Mouse (Mus musculus): ENCODE data around the gene Gng3. TPM values are rescaled to one million over a fixed set of nuclear protein-coding genes. Genes with fewer than 3 reads are reported as not detected.
"Not testable (repeated sequence)": the region's sequence is repeated elsewhere in the genome, so short reads cannot be mapped to it uniquely, and the experiment has no call there.

Gene Gng3
- polyA plus RNA-seq, 1 experiment from 2014 or later, result 7.7 TPM

GRCm38 (mm10) chr19:8880311-8881033 lies 41.5 kb upstream of the Gng3 start, which contains the start of gene Uqcc3:
Gene Uqcc3, minus strand, starts transcription at chr19:8880923.
- TF ChIP-seq CTCF (IDR thresholded peaks at IDR 0.05; ENCODE audit: low read depth), result no peak
- no peak for TF ChIP-seq EP300 (optimal IDR thresholded peaks at IDR 0.05)
- under 1% methylated on average over 42 of the region's 42 CpGs for WGBS
- no peaks in the 10 kb centered on the region for H3K9me3 ChIP-seq (ENCODE audit: control insufficient read depth, low read length)

GRCm38 (mm10) chr19:8875031-8875430 lies 36.0 kb upstream of the Gng3 start:
- DNase-seq (ENCODE audit: low spot score) (peak; percentile 40), ATAC-seq (ENCODE audit: low FRiP score, low TSS enrichment) (no peak)
- no peaks in the 10 kb centered on the region for H3K9me3 ChIP-seq (ENCODE audit: control insufficient read depth, low read length)
- peaks cover 27% of the 10 kb centered on the region for H3K36me3 ChIP-seq (ENCODE audit: control insufficient read depth, insufficient read depth, low read length)
- TF ChIP-seq EP300 (optimal IDR thresholded peaks at IDR 0.05) (no peak), CTCF (IDR thresholded peaks at IDR 0.05; ENCODE audit: low read depth) (no peak)
- 73% methylated on average over 7 of the region's 7 CpGs for WGBS
- H3K4me1 ChIP-seq (replicated peaks; ENCODE audit: control insufficient read depth, insufficient read depth), result 0 out of 2 replicates have a peak, but pooled peaks cover 6% of the 10 kb centered on the region
- no peak overlapping the region for H3K4me2 ChIP-seq (replicated peaks; ENCODE audit: low read depth)
- H3K27ac ChIP-seq (replicated peaks), result peak overlapping the region; percentile 78
- H3K9ac ChIP-seq (ENCODE audit: low read length), result no peak overlapping the region
- H3K27me3 ChIP-seq (ENCODE audit: control insufficient read depth, insufficient read depth, low read length), result no peaks in the 10 kb centered on the region
- H3K4me3 ChIP-seq (ENCODE audit: low read depth, low read length), result no peak overlapping the region

More at GRCm38 (mm10) chr19:8880311-8881033, 41.5 kb upstream of the Gng3 start, which contains the start of gene Uqcc3:
- H3K27me3 ChIP-seq (ENCODE audit: control insufficient read depth, insufficient read depth, low read length), result no peaks in the 10 kb centered on the region
- DNase-seq (ENCODE audit: low spot score) (peak; percentile 90), ATAC-seq (ENCODE audit: low FRiP score, low TSS enrichment) (peak; percentile 94)
- H3K27ac ChIP-seq (replicated peaks), result peak within 1 kb of the TSS; percentile 92
- H3K4me1 ChIP-seq (replicated peaks; ENCODE audit: control insufficient read depth, insufficient read depth), result no peaks in the 10 kb centered on the region
- H3K4me3 ChIP-seq (ENCODE audit: low read depth, low read length), result peak within 1 kb of the TSS; percentile 82
- H3K4me2 ChIP-seq (replicated peaks; ENCODE audit: low read depth), result peak within 1 kb of the TSS; percentile 79
- peaks cover 8% of the 10 kb centered on the region; the same call in 1 of the 2 replicates for H3K36me3 ChIP-seq (ENCODE audit: control insufficient read depth, insufficient read depth, low read length)
- H3K9ac ChIP-seq (ENCODE audit: low read length), result peak within 1 kb of the TSS; percentile 83

GRCm38 (mm10) chr19:8872266-8872840 lies 33.4 kb upstream of the Gng3 start:
- 47% methylated on average over 10 of the region's 10 CpGs for WGBS
- H3K36me3 ChIP-seq (ENCODE audit: control insufficient read depth, insufficient read depth, low read length), result peaks cover 23% of the 10 kb centered on the region
- DNase-seq (ENCODE audit: low spot score), result peak; percentile 33
- H3K4me1 ChIP-seq (replicated peaks; ENCODE audit: control insufficient read depth, insufficient read depth), result 0 out of 2 replicates have a peak, but pooled peaks cover 6% of the 10 kb centered on the region
- peak overlapping the region; percentile 93 for H3K4me2 ChIP-seq (replicated peaks; ENCODE audit: low read depth)
- peak overlapping the region; percentile 96 for H3K27ac ChIP-seq (replicated peaks)
- H3K27me3 ChIP-seq (ENCODE audit: control insufficient read depth, insufficient read depth, low read length), result no peaks in the 10 kb centered on the region
- no peak for TF ChIP-seq EP300 (optimal IDR thresholded peaks at IDR 0.05)
- TF ChIP-seq CTCF (IDR thresholded peaks at IDR 0.05; ENCODE audit: low read depth), result no peak
- ATAC-seq (ENCODE audit: low FRiP score, low TSS enrichment), result peak; percentile 25
- H3K9ac ChIP-seq (ENCODE audit: low read length), result peak overlapping the region; percentile 96
- H3K9me3 ChIP-seq (ENCODE audit: control insufficient read depth, low read length), result no peaks in the 10 kb centered on the region
- peak overlapping the region; percentile 98 for H3K4me3 ChIP-seq (ENCODE audit: low read depth, low read length)

- Histone ChIP-seq H3K4me2 (replicated peaks; ENCODE audit: low read depth) (peak within 1 kb of the TSS; percentile 93), H3K9ac (ENCODE audit: low read length) (peak within 1 kb of the TSS; percentile 96), H3K9me3 (ENCODE audit: control insufficient read depth, low read length) (no peaks in the 10 kb centered on the region), H3K27me3 (ENCODE audit: control insufficient read depth, insufficient read depth, low read length) (no peaks in the 10 kb centered on the region), H3K4me1 (replicated peaks; ENCODE audit: control insufficient read depth, insufficient read depth) (0 out of 2 replicates have a peak, but pooled peaks cover 6% of the 10 kb centered on the region), H3K4me3 (ENCODE audit: low read depth, low read length) (peak within 1 kb of the TSS; percentile 98), H3K27ac (replicated peaks) (peak within 1 kb of the TSS; percentile 96), H3K36me3 (ENCODE audit: control insufficient read depth, insufficient read depth, low read length) (peaks cover 23% of the 10 kb centered on the region)
- under 1% methylated on average over 56 of the region's 59 CpGs for WGBS
- TF ChIP-seq EP300 (optimal IDR thresholded peaks at IDR 0.05) (peak; percentile 83), CTCF (IDR thresholded peaks at IDR 0.05; ENCODE audit: low read depth) (no peak)
- ATAC-seq (ENCODE audit: low FRiP score, low TSS enrichment) (peak; percentile 93), DNase-seq (ENCODE audit: low spot score) (peak; percentile 97)
Observed at GRCm38 (mm10) chr19:8871267-8872186, 32.5 kb upstream of the Gng3 start, which contains the start of gene Ubxn1. Gene Ubxn1, plus strand, starts transcription at chr19:8871496.

- TF ChIP-seq EP300 (optimal IDR thresholded peaks at IDR 0.05), result no peak
- TF ChIP-seq CTCF (IDR thresholded peaks at IDR 0.05; ENCODE audit: low read depth), result no peak
- peaks cover 23% of the 10 kb centered on the region for H3K36me3 ChIP-seq (ENCODE audit: control insufficient read depth, insufficient read depth, low read length)
- no peaks in the 10 kb centered on the region for H3K9me3 ChIP-seq (ENCODE audit: control insufficient read depth, low read length)
- H3K27me3 ChIP-seq (ENCODE audit: control insufficient read depth, insufficient read depth, low read length), result no peaks in the 10 kb centered on the region
- H3K9ac ChIP-seq (ENCODE audit: low read length), result peak overlapping the region; percentile 57; the same call in 1 of the 2 replicates
- ATAC-seq (ENCODE audit: low FRiP score, low TSS enrichment) (no peak), DNase-seq (ENCODE audit: low spot score) (no peak)
- peak overlapping the region; percentile 93 for H3K4me2 ChIP-seq (replicated peaks; ENCODE audit: low read depth)
- 37% methylated on average over 9 of the region's 9 CpGs for WGBS
- peak overlapping the region; percentile 98 for H3K4me3 ChIP-seq (ENCODE audit: low read depth, low read length)
- H3K4me1 ChIP-seq (replicated peaks; ENCODE audit: control insufficient read depth, insufficient read depth), result 0 out of 2 replicates have a peak, but pooled peaks cover 6% of the 10 kb centered on the region
- peak overlapping the region; percentile 77 for H3K27ac ChIP-seq (replicated peaks)
Observed at GRCm38 (mm10) chr19:8870838-8871237, 31.8 kb upstream of the Gng3 start.

DNA sequence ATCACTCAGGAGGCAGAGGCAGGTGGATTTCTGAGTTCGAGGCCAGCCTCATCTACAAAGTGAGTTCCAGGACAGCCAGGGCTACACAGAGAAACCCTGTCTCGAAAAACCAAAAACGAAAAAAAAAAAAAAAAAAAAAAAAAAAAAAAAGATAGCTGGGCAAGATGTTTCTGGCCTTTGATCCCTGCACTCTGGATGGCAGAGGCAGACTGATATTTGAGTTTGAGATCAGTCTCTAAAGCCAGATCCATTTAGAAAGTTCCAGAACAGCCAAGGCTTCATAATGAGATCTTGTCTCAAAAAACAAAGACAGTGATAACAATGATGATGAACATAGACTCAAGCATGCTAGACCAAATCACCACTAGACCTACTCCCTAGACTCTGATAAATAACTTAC lies 31.4 kb upstream of the Gng3 start:
- H3K27ac ChIP-seq (replicated peaks); H3K9ac ChIP-seq (ENCODE audit: low read length); H3K4me1 ChIP-seq (replicated peaks; ENCODE audit: control insufficient read depth, insufficient read depth); DNase-seq (ENCODE audit: low spot score); H3K27me3 ChIP-seq (ENCODE audit: control insufficient read depth, insufficient read depth, low read length); ATAC-seq (ENCODE audit: low FRiP score, low TSS enrichment); H3K4me3 ChIP-seq (ENCODE audit: low read depth, low read length); H3K9me3 ChIP-seq (ENCODE audit: control insufficient read depth, low read length): not testable (repeated sequence)
- peak overlapping the region; percentile 93; the same call in 1 of the 2 replicates for H3K4me2 ChIP-seq (replicated peaks; ENCODE audit: low read depth)
- H3K36me3 ChIP-seq (ENCODE audit: control insufficient read depth, insufficient read depth, low read length), result peaks cover 18% of the 10 kb centered on the region
- 75% methylated on average over 1 of the region's 3 CpGs for WGBS

All from stomach, postnatal 0 days (tissue).